Mouse (Mus musculus) kidney, adult 2 months (tissue): ENCODE results near the gene Dnajb13. TPM values are rescaled to one million over a fixed set of nuclear protein-coding genes. Genes with fewer than 3 reads are reported as not detected.
"Not testable (repeated sequence)": the region's sequence is repeated elsewhere in the genome, so short reads cannot be mapped to it uniquely, and the experiment has no call there.

Experiments used
- DNase-seq: peaks from one replicate; pipeline ENCODE4 v3.0.0; 2021
- H3K27ac ChIP-seq: fragments of 200-500 bp; 2 replicates; pipeline ENCODE4 v1.5.1; 2012; ENCODE audit warnings: low read depth, low read length, control low read depth, inconsistent platforms; ENCODE audit not compliant: insufficient read depth
- H3K27me3 ChIP-seq: fragments of 200-500 bp; replicated peaks from 2 replicates; pipeline ENCODE4 v1.6.1; 2012; ENCODE audit warnings: mild to moderate bottlenecking, moderate library complexity, low read length, inconsistent platforms; ENCODE audit not compliant: control insufficient read depth, insufficient read depth
- H3K36me3 ChIP-seq: fragments of 200-500 bp; 2 replicates; pipeline ENCODE4 v1.6.1; 2012; ENCODE audit warnings: mild to moderate bottlenecking, moderate library complexity, low read length, inconsistent platforms; ENCODE audit not compliant: control insufficient read depth, insufficient read depth
- H3K4me1 ChIP-seq: fragments of 200-500 bp; 2 replicates; pipeline ENCODE4 v1.6.1; 2011; ENCODE audit warnings: low read length; ENCODE audit not compliant: control insufficient read depth, insufficient read depth
- H3K4me3 ChIP-seq: fragments of 200-500 bp; 2 replicates; pipeline ENCODE4 v1.5.1; 2011; ENCODE audit warnings: mild to moderate bottlenecking, low read depth, low read length, control low read depth; ENCODE audit not compliant: insufficient read depth
- CTCF ChIP-seq: fragments of 200-500 bp; conservative IDR thresholded peaks from 2 replicates; pipeline ENCODE4 v1.5.1; 2011; ENCODE audit warnings: low read depth, mild to moderate bottlenecking, control low read depth, low read length, moderate library complexity, mixed read lengths; ENCODE audit not compliant: insufficient read depth, insufficient read length
- POLR2A ChIP-seq: fragments of 200-500 bp; IDR thresholded peaks from one replicate; pipeline ENCODE4 v1.6.1; 2011; ENCODE audit warnings: low read depth, low read length, control low read depth
- WGBS: fragments of 180-500 bp; shearing (Covaris S2); methylation state at CpG from one replicate; pipeline ENCODE4 v1.1.7; 2018; 5-methylcytosine and 5-hydroxymethylcytosine counted together
- polyA plus RNA-seq: library from polyadenylated mRNA; depleted of rRNA; stranded (reverse); fragments of >200 nt; gene quantifications from 2 replicates; pipeline ENCODE4 v1.2.3, GENCODE M21; 2012

Dnajb13 gene
- polyA plus RNA-seq, 1 experiment, result 0.36 TPM

GRCm38 (mm10) chr7:100488474-100489048 lies 26.2 kb downstream of the Dnajb13 start:
- no peak overlapping the region for H3K27ac ChIP-seq
- 38% methylated on average over 10 of the region's 10 CpGs for WGBS
- no peaks in the 10 kb centered on the region; the same call in 1 of the 2 replicates for H3K4me1 ChIP-seq
- H3K4me3 ChIP-seq, result no peak overlapping the region
- TF ChIP-seq CTCF (no peak), POLR2A (no peak)
- no peak for DNase-seq
- H3K27me3 ChIP-seq, result no peaks in the 10 kb centered on the region
- no peaks in the 10 kb centered on the region for H3K36me3 ChIP-seq

GRCm38 (mm10) chr7:100487301-100487700 lies 27.5 kb downstream of the Dnajb13 start:
- DNase-seq, result no peak
- Histone ChIP-seq H3K4me1 (no peaks in the 10 kb centered on the region; the same call in 1 of the 2 replicates), H3K27me3 (no peaks in the 10 kb centered on the region), H3K4me3 (no peak overlapping the region), H3K27ac (no peak overlapping the region), H3K36me3 (no peaks in the 10 kb centered on the region)
- WGBS, result 58% methylated on average over 2 of the region's 2 CpGs
- TF ChIP-seq CTCF (no peak), POLR2A (no peak)

GRCm38 (mm10) chr7:100484493-100484892 lies 30.3 kb downstream of the Dnajb13 start:
- TF ChIP-seq POLR2A, result no peak
- no peak for TF ChIP-seq CTCF
- Histone ChIP-seq H3K27me3 (no peaks in the 10 kb centered on the region), H3K36me3 (no peaks in the 10 kb centered on the region), H3K27ac (no peak overlapping the region), H3K4me1 (peaks cover 2% of the 10 kb centered on the region; the same call in 1 of the 2 replicates), H3K4me3 (no peak overlapping the region)
- WGBS, result 88% methylated on average over 5 of the region's 5 CpGs
- DNase-seq, result no peak

- not testable (repeated sequence) for DNase-seq, H3K27me3 ChIP-seq, H3K36me3 ChIP-seq, H3K4me1 ChIP-seq, H3K27ac ChIP-seq, H3K4me3 ChIP-seq
- WGBS, result 82% methylated on average over 2 of the region's 2 CpGs
Observed at GRCm38 (mm10) chr7:100482046-100482445, 32.7 kb downstream of the Dnajb13 start.

GRCm38 (mm10) chr7:100480175-100480574 lies 34.6 kb downstream of the Dnajb13 start:
- Histone ChIP-seq H3K4me1 (peaks cover 3% of the 10 kb centered on the region; the same call in 1 of the 2 replicates), H3K4me3 (no peak overlapping the region), H3K27me3 (no peaks in the 10 kb centered on the region), H3K27ac (no peak overlapping the region), H3K36me3 (no peaks in the 10 kb centered on the region)
- 73% methylated on average over 17 of the region's 17 CpGs for WGBS
- DNase-seq, result no peak
- TF ChIP-seq CTCF (no peak), POLR2A (no peak)

- H3K4me3 ChIP-seq, result no peak overlapping the region
- H3K36me3 ChIP-seq, result no peaks in the 10 kb centered on the region
- H3K27ac ChIP-seq, result no peak overlapping the region
- no peak for DNase-seq
- H3K4me1 ChIP-seq, result peaks cover 7% of the 10 kb centered on the region; the same call in 1 of the 2 replicates
- no peaks in the 10 kb centered on the region for H3K27me3 ChIP-seq
- WGBS, result 49% methylated on average over 15 of the region's 15 CpGs
- TF ChIP-seq CTCF (no peak), POLR2A (no peak)
Observed at GRCm38 (mm10) chr7:100479823-100480164, 35.0 kb downstream of the Dnajb13 start.

- TF ChIP-seq CTCF, result no peak
- TF ChIP-seq POLR2A, result no peak
- no peak overlapping the region for H3K4me3 ChIP-seq
- no peaks in the 10 kb centered on the region for H3K27me3 ChIP-seq
- H3K27ac ChIP-seq, result no peak overlapping the region
- no peak for DNase-seq
- WGBS, result 68% methylated on average over 20 of the region's 20 CpGs
- H3K4me1 ChIP-seq, result peaks cover 11% of the 10 kb centered on the region; the same call in 1 of the 2 replicates
- H3K36me3 ChIP-seq, result no peaks in the 10 kb centered on the region
Observed at GRCm38 (mm10) chr7:100479100-100479822, 35.5 kb downstream of the Dnajb13 start.
